In the genomic region with DNA sequence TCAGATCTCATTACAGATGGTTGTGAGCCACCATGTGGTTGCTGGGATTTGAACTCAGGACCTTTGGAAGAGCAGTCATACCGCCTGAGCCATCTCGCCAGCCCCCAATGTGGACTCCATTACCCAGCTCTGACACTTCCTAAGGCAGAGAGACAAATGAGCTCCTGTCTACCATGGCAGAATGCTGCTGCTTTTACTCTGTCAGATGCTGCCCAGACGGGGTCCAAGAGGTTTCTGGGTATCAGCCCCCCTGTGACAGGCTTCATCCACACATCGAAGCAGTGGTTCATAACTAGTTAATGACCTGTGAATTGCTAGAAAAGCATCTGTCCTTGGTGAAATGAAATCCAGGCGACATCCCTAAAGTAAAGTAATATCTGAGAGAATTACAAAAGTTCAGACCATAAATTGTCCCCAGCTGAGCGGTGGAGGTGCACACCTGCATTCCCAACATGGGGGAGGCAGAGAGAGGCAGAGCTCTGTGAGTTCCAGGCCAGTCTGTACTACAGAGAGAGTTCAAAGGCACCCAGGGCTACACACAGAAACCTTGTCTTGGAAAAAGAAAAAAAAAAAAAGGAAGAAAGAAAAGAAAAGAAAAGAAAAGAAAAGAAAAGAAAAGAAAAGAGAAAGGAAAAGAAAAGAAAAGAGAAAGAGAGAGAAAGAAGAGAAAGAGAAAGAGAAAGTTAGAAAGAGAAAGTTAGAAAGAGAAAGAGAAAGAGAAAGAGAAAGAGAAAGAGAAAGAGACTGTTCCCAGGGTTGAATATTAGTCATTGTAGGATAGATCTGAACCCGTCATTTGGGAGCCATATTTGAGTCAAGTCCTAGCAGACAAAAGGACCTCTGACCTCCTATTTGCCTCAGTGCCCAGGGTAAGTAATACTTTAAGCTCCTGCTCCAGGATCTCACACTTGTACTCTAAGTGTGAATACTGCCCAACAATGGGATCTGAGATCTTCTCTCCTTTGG, we compare ENCODE assay signal across 34 mouse cellular contexts. TPM values are rescaled to one million over a fixed set of nuclear protein-coding genes. Genes with fewer than 3 reads are reported as not detected.
DNase-seq lines count a peak whose midpoint lies in the region; ATAC-seq and TF ChIP-seq lines count a peak whose summit lies in the region.
"Had no signal": no experiment of that assay in that cellular context is flagged by ENCODE, and none has a peak within 500 bp of the region (broad histone marks: within the 10 kb centered on the region; RNA-seq: fewer than 3 reads in every experiment).

No protein-coding gene starts in this region.

- TF ChIP-seq CTCF in MEL (IDR thresholded peaks at IDR 0.05 in 2 of 3, conservative IDR thresholded peaks at IDR 0.05 in 1 of 3; ENCODE audit: control insufficient read depth in 1 of 3, insufficient read depth in 1 of 3, low read depth in 2 of 3, low read length in 3 of 3, poor library complexity in 1 of 3, severe bottlenecking in 1 of 3), result no peak

- H3K4me3 ChIP-seq in kidney, embryonic 16.5 days (ENCODE audit: low read length), result no peak overlapping the region
- H3K4me3 ChIP-seq in MEL (ENCODE audit: control insufficient read depth in 1 of 2, insufficient read depth in 1 of 2, low read depth in 2 of 2, low read length in 2 of 2), result no peak overlapping the region
- H3K4me3 ChIP-seq in limb, embryonic 11.5 days (ENCODE audit: low read depth, low read length), result no peak overlapping the region
- H3K4me3 ChIP-seq: embryonic facial prominence, embryonic 12.5 days; forebrain, embryonic 15.5 days; gastrocnemius, adult 2 months; heart, adult 2 months; heart, embryonic 12.5 days; hindbrain, embryonic 13.5 days; left cerebral cortex, adult 2 months; limb, embryonic 15.5 days; midbrain, embryonic 12.5 days; myocyte; neural tube, embryonic 12.5 days had no signal

- H3K9ac ChIP-seq in kidney, embryonic 16.5 days (replicated peaks; ENCODE audit: low read length), result no peak overlapping the region
- no peak overlapping the region for H3K9ac ChIP-seq in MEL (ENCODE audit: control insufficient read depth, low read depth, low read length, poor library complexity, severe bottlenecking)
- no peak overlapping the region for H3K9ac ChIP-seq in limb, embryonic 11.5 days (ENCODE audit: low read length)
- H3K9ac ChIP-seq: embryonic facial prominence, embryonic 12.5 days; forebrain, embryonic 15.5 days; heart, embryonic 12.5 days; hindbrain, embryonic 13.5 days; limb, embryonic 15.5 days; liver, embryonic 14.5 days; midbrain, embryonic 12.5 days; neural tube, embryonic 12.5 days had no signal

- TF ChIP-seq POLR2A in MEL (IDR thresholded peaks at IDR 0.05; ENCODE audit: control insufficient read depth in 1 of 2, insufficient read depth in 1 of 2, low read depth in 1 of 2, low read length in 2 of 2, poor library complexity in 1 of 2), result no peak

- H3K36me3 ChIP-seq in kidney, embryonic 16.5 days (ENCODE audit: insufficient read depth, low read length), result peaks cover 40% of the 10 kb centered on the region
- peaks cover 0 to 10% of the 10 kb centered on the region in 2 experiments; a peak in 2 of 4 replicates for H3K36me3 ChIP-seq in MEL (ENCODE audit: control insufficient read depth in 1 of 2, insufficient read depth in 2 of 2, low read length in 2 of 2)
- H3K36me3 ChIP-seq in limb, embryonic 11.5 days (ENCODE audit: control insufficient read depth, insufficient read depth, low read length), result peaks cover 2% of the 10 kb centered on the region; the same call in 1 of the 2 replicates
- H3K36me3 ChIP-seq: forebrain, embryonic 15.5 days had no signal

- no peak overlapping the region for H3K27ac ChIP-seq in kidney, embryonic 16.5 days (ENCODE audit: low read length)
- no peak overlapping the region for H3K27ac ChIP-seq in MEL (ENCODE audit: control insufficient read depth, low read depth, low read length)
- H3K27ac ChIP-seq in limb, embryonic 11.5 days (replicated peaks; ENCODE audit: low read depth, low read length), result no peak overlapping the region
- H3K27ac ChIP-seq: embryonic facial prominence, embryonic 12.5 days; forebrain, embryonic 15.5 days; gastrocnemius, adult 2 months; heart, adult 2 months; hindbrain, embryonic 13.5 days; left cerebral cortex, adult 2 months; limb, embryonic 15.5 days; liver, embryonic 14.5 days; midbrain, embryonic 12.5 days; neural tube, embryonic 12.5 days; stomach, postnatal 0 days had no signal

- no peaks in the 10 kb centered on the region for H3K27me3 ChIP-seq in kidney, embryonic 16.5 days (ENCODE audit: insufficient read depth, low read length)
- no peaks in the 10 kb centered on the region for H3K27me3 ChIP-seq in MEL (ENCODE audit: control insufficient read depth in 1 of 2, insufficient read depth in 2 of 2, low read length in 2 of 2)
- no peaks in the 10 kb centered on the region for H3K27me3 ChIP-seq in limb, embryonic 11.5 days (ENCODE audit: control insufficient read depth, insufficient read depth, low read length)
- H3K27me3 ChIP-seq: embryonic facial prominence, embryonic 12.5 days; forebrain, embryonic 15.5 days; heart, embryonic 12.5 days; hindbrain, embryonic 13.5 days; limb, embryonic 15.5 days; midbrain, embryonic 12.5 days; neural tube, embryonic 12.5 days had no signal

- no peak for TF ChIP-seq EP300 in MEL (IDR thresholded peaks at IDR 0.05; ENCODE audit: low read depth in 1 of 2, low read length in 2 of 2)

- WGBS in kidney, embryonic 16.5 days, result 52% methylated on average over 7 of the region's 7 CpGs
- WGBS in limb, embryonic 11.5 days, result 66% methylated on average over 7 of the region's 7 CpGs

- intact Hi-C loops in left cerebral cortex, postnatal 10 days (cut with DNase I), result no loop called here

- no peak for TF ChIP-seq RAD21 in MEL (IDR thresholded peaks at IDR 0.05; ENCODE audit: low read depth, low read length)

- no peaks in the 10 kb centered on the region; the same call in 1 of the 2 replicates for H3K79me2 ChIP-seq in MEL (ENCODE audit: control insufficient read depth, insufficient read depth, low read length, poor library complexity)

- no peak overlapping the region for H3K4me2 ChIP-seq in kidney, embryonic 16.5 days (replicated peaks; ENCODE audit: low read depth, low read length)
- no peak overlapping the region for H3K4me2 ChIP-seq in limb, embryonic 11.5 days (ENCODE audit: low read depth, severe bottlenecking)
- H3K4me2 ChIP-seq: embryonic facial prominence, embryonic 12.5 days; forebrain, embryonic 15.5 days; heart, embryonic 12.5 days; hindbrain, embryonic 13.5 days; limb, embryonic 15.5 days; midbrain, embryonic 12.5 days; neural tube, embryonic 12.5 days had no signal

- peak; percentile 20 for DNase-seq in embryo, embryonic 11 days
- DNase-seq in embryo, embryonic 10 days (ENCODE audit: low spot score), result no peak
- no peak for DNase-seq in kidney, adult 18-20 months
- DNase-seq in MEL (ENCODE audit: low read depth, low spot score), result no peak
- peak; percentile 44 for DNase-seq in limb, embryonic 11.5 days (ENCODE audit: low spot score)
- no peak for DNase-seq in liver
- no peak for DNase-seq in left cerebral cortex, postnatal 10 days (ENCODE audit: extremely low spot score in 1 of 2, low spot score in 2 of 2)
- DNase-seq: adrenal gland, adult 8-10 months; cerebellum, adult 2 months; cerebellum, postnatal 14 days; gastrocnemius, adult 2 months; gastrocnemius, postnatal 36 days; heart, adult 2 months; heart, postnatal 4 days; lung, adult 2 months; lung, postnatal 10 days; right cerebral cortex, adult 18-20 months; right cerebral cortex, postnatal 4 days; thymus, adult 18-20 months; thymus, postnatal 25 days had no signal

- ATAC-seq in kidney, embryonic 16.5 days (ENCODE audit: low FRiP score, low TSS enrichment), result peak; percentile 54
- 0 out of 2 replicates have a peak, but pooled peaks have one; percentile 17 for ATAC-seq in limb, embryonic 11.5 days (ENCODE audit: insufficient number of reproducible peaks, low FRiP score, low TSS enrichment, low read depth)
- ATAC-seq: activated CD4-positive, CD25-positive, alpha-beta regulatory T cell, adult 4 months; forebrain, embryonic 15.5 days; intestine, postnatal 0 days had no signal

- no peaks in the 10 kb centered on the region for H3K9me3 ChIP-seq in kidney, embryonic 16.5 days (ENCODE audit: low read length)
- no peaks in the 10 kb centered on the region for H3K9me3 ChIP-seq in MEL (replicated peaks; ENCODE audit: insufficient read depth, low read length)
- H3K9me3 ChIP-seq in limb, embryonic 11.5 days (ENCODE audit: control insufficient read depth, low read length), result no peaks in the 10 kb centered on the region
- H3K9me3 ChIP-seq: embryonic facial prominence, embryonic 12.5 days; forebrain, embryonic 15.5 days; heart, embryonic 12.5 days; hindbrain, embryonic 13.5 days; limb, embryonic 15.5 days; midbrain, embryonic 12.5 days; neural tube, embryonic 12.5 days had no signal

- H3K4me1 ChIP-seq in kidney, embryonic 16.5 days (ENCODE audit: insufficient read depth, low read length), result no peaks in the 10 kb centered on the region
- H3K4me1 ChIP-seq in MEL (ENCODE audit: control insufficient read depth in 1 of 2, insufficient read depth in 2 of 2, low read length in 2 of 2), result peaks cover 3 to 22% of the 10 kb centered on the region in 2 experiments
- no peaks in the 10 kb centered on the region for H3K4me1 ChIP-seq in limb, embryonic 11.5 days (ENCODE audit: control insufficient read depth, insufficient read depth, low read length)
- H3K4me1 ChIP-seq: embryonic facial prominence, embryonic 12.5 days; forebrain, embryonic 15.5 days; heart, embryonic 12.5 days; hindbrain, embryonic 13.5 days; limb, embryonic 15.5 days; midbrain, embryonic 12.5 days; neural tube, embryonic 12.5 days had no signal

TF ChIP-seq in MEL, 35 proteins besides CTCF, POLR2A, EP300 and RAD21:
- TF ChIP-seq ETS1 (IDR thresholded peaks at IDR 0.05; ENCODE audit: low read depth, low read length), result peak; percentile 18; the same call in 1 of the 2 replicates
- no peak for TF ChIP-seq HCFC1 (IDR thresholded peaks at IDR 0.05; ENCODE audit: low read depth, low read length)
TF ChIP-seq in MEL: peak in this region for 1.

RNA-seq across cellular contexts. Expression of a gene that starts 41.6 kb away (rescaled TPM):
- polyA plus RNA-seq in kidney, embryonic 16.5 days (2015; fragmentation: Nextera tagmentation; extraction: Ambion mirVana), result 221 and 223 TPM in 2 replicates
- 86.5 and 103 TPM in 2 replicates for total RNA-seq in MEL (2012; rRNA removed)
- polyA plus RNA-seq in MEL (2012; ENCODE audit: insufficient read depth in 1 of 2, insufficient read length in 2 of 2, low read depth in 1 of 2, low replicate concordance in 2 of 2, missing spikeins in 1 of 2), result 100 to 1,000 TPM in 1 of 2 experiments, 10 to 100 TPM in 1; 97.0 to 128 TPM
- 255 TPM in 2 replicates for polyA plus RNA-seq in limb, embryonic 11.5 days (2014; fragmentation: Nextera tagmentation; extraction: Ambion mirVana)
- 1 to 10 TPM; 3.6 TPM for total RNA-seq in left cerebral cortex, postnatal 10 days (2021)

Comparison
In these comparisons a context has a peak if more than half of its experiments do, and no peak if none do; other contexts are left out.
1. DNase-seq: peak in embryo, embryonic 11 days (single experiment) and limb, embryonic 11.5 days (single experiment); none in embryo, embryonic 10 days (single experiment), kidney, adult 18-20 months (single experiment), MEL (single experiment), liver (single experiment) and left cerebral cortex, postnatal 10 days (0 of 2).